Comparison of ENCODE assay signal across 10 mouse cellular contexts in genomic region chr10:95551752-95552151, GRCm38 (mm10). TPM values are rescaled to one million over a fixed set of nuclear protein-coding genes. Genes with fewer than 3 reads are reported as not detected.
DNase-seq lines count a peak whose midpoint lies in the region; ATAC-seq and TF ChIP-seq lines count a peak whose summit lies in the region.
"Had no signal": no experiment of that assay in that cellular context is flagged by ENCODE, and none has a peak within 500 bp of the region (broad histone marks: within the 10 kb centered on the region; RNA-seq: fewer than 3 reads in every experiment).

No protein-coding gene starts in this region.

- no peak overlapping the region for H3K4me3 ChIP-seq in forebrain, embryonic 15.5 days
- H3K4me3 ChIP-seq in forebrain, embryonic 10.5 days: no peak overlapping the region
- no peak overlapping the region for H3K4me3 ChIP-seq in liver, postnatal 0 days (ENCODE audit: low read depth, low read length)
- H3K4me3 ChIP-seq in liver, embryonic 12.5 days: no peak overlapping the region
- H3K4me3 ChIP-seq in MEL (ENCODE audit: control insufficient read depth in 1 of 2, insufficient read depth in 1 of 2, low read depth in 2 of 2, low read length in 2 of 2): no peak overlapping the region
- H3K4me3 ChIP-seq: embryonic facial prominence, embryonic 12.5 days had no signal

- DNase-seq in forebrain, embryonic 10.5 days (ENCODE audit: extremely low spot score, low spot score): no peak
- no peak for DNase-seq in liver, postnatal 0 days
- peak; percentile 65 for DNase-seq in MEL (ENCODE audit: low read depth, low spot score)
- DNase-seq in adrenal gland, postnatal 36 days: no peak
- no peak for DNase-seq in spleen, postnatal 36 days (ENCODE audit: low spot score in 2 of 2)

- peaks cover 2% of the 10 kb centered on the region; the same call in 1 of the 2 replicates for H3K79me2 ChIP-seq in MEL (ENCODE audit: control insufficient read depth, insufficient read depth, low read length, poor library complexity)

- H3K4me2 ChIP-seq in forebrain, embryonic 15.5 days (replicated peaks): no peak overlapping the region
- no peak overlapping the region for H3K4me2 ChIP-seq in liver, postnatal 0 days (ENCODE audit: low read depth, low read length)
- H3K4me2 ChIP-seq in liver, embryonic 12.5 days: no peak overlapping the region
- H3K4me2 ChIP-seq: embryonic facial prominence, embryonic 12.5 days had no signal

- TF ChIP-seq EP300 in liver, postnatal 0 days (IDR thresholded peaks at IDR 0.05; ENCODE audit: low read depth): no peak
- no peak for TF ChIP-seq EP300 in MEL (IDR thresholded peaks at IDR 0.05; ENCODE audit: low read depth in 1 of 2, low read length in 2 of 2)

- no peak for TF ChIP-seq POLR2A in MEL (IDR thresholded peaks at IDR 0.05; ENCODE audit: control insufficient read depth in 1 of 2, insufficient read depth in 1 of 2, low read depth in 1 of 2, low read length in 2 of 2, poor library complexity in 1 of 2)

- no peaks in the 10 kb centered on the region for H3K27me3 ChIP-seq in forebrain, embryonic 15.5 days
- H3K27me3 ChIP-seq in forebrain, embryonic 10.5 days (ENCODE audit: poor library complexity, severe bottlenecking): no peaks in the 10 kb centered on the region
- H3K27me3 ChIP-seq in liver, postnatal 0 days (ENCODE audit: insufficient read depth, low read length): no peaks in the 10 kb centered on the region
- no peaks in the 10 kb centered on the region for H3K27me3 ChIP-seq in liver, embryonic 12.5 days (replicated peaks)
- H3K27me3 ChIP-seq in MEL (ENCODE audit: control insufficient read depth in 1 of 2, insufficient read depth in 2 of 2, low read length in 2 of 2): no peaks in the 10 kb centered on the region
- H3K27me3 ChIP-seq: embryonic facial prominence, embryonic 12.5 days had no signal

- H3K27ac ChIP-seq in forebrain, embryonic 15.5 days (replicated peaks): no peak overlapping the region
- no peak overlapping the region for H3K27ac ChIP-seq in forebrain, embryonic 10.5 days
- H3K27ac ChIP-seq in liver, postnatal 0 days (ENCODE audit: low read depth): no peak overlapping the region
- H3K27ac ChIP-seq in liver, embryonic 12.5 days: no peak overlapping the region
- no peak overlapping the region for H3K27ac ChIP-seq in MEL (ENCODE audit: control insufficient read depth, low read depth, low read length)
- H3K27ac ChIP-seq: embryonic facial prominence, embryonic 12.5 days had no signal

- H3K9ac ChIP-seq in forebrain, embryonic 15.5 days (replicated peaks): no peak overlapping the region
- no peak overlapping the region for H3K9ac ChIP-seq in liver, postnatal 0 days (replicated peaks)
- H3K9ac ChIP-seq in liver, embryonic 12.5 days: no peak overlapping the region
- H3K9ac ChIP-seq in MEL (ENCODE audit: control insufficient read depth, low read depth, low read length, poor library complexity, severe bottlenecking): no peak overlapping the region
- H3K9ac ChIP-seq: embryonic facial prominence, embryonic 12.5 days had no signal

- ATAC-seq in forebrain, embryonic 15.5 days (replicated peaks): 0 out of 2 replicates have a peak, but pooled peaks have one; percentile 28
- ATAC-seq in liver, postnatal 0 days: no peak
- ATAC-seq in liver, embryonic 12.5 days: no peak
- peak; percentile 59 for ATAC-seq in megakaryocyte progenitor cell, adult 5-6 weeks (replicated peaks; ENCODE audit: poor library complexity)

- peaks cover 18% of the 10 kb centered on the region for H3K36me3 ChIP-seq in forebrain, embryonic 15.5 days
- H3K36me3 ChIP-seq in forebrain, embryonic 10.5 days (replicated peaks): peaks cover 79% of the 10 kb centered on the region
- peaks cover 79% of the 10 kb centered on the region for H3K36me3 ChIP-seq in liver, postnatal 0 days (replicated peaks; ENCODE audit: insufficient read depth, low read length)
- H3K36me3 ChIP-seq in liver, embryonic 12.5 days: peaks cover 97% of the 10 kb centered on the region
- peaks cover 0 to 2% of the 10 kb centered on the region in 2 experiments; a peak in 2 of 4 replicates for H3K36me3 ChIP-seq in MEL (ENCODE audit: control insufficient read depth in 1 of 2, insufficient read depth in 2 of 2, low read length in 2 of 2)

- H3K4me1 ChIP-seq in forebrain, embryonic 15.5 days: peaks cover 6% of the 10 kb centered on the region; the same call in 1 of the 2 replicates
- H3K4me1 ChIP-seq in forebrain, embryonic 10.5 days: no peaks in the 10 kb centered on the region
- H3K4me1 ChIP-seq in liver, postnatal 0 days (ENCODE audit: insufficient read depth): peaks cover 3% of the 10 kb centered on the region; the same call in 1 of the 2 replicates
- H3K4me1 ChIP-seq in liver, embryonic 12.5 days: peaks cover 37% of the 10 kb centered on the region
- H3K4me1 ChIP-seq in MEL (ENCODE audit: control insufficient read depth in 1 of 2, insufficient read depth in 2 of 2, low read length in 2 of 2): no peaks in the 10 kb centered on the region
- H3K4me1 ChIP-seq: embryonic facial prominence, embryonic 12.5 days had no signal

- TF ChIP-seq CTCF in liver, postnatal 0 days (IDR thresholded peaks at IDR 0.05; ENCODE audit: low read depth): peak; percentile 67
- TF ChIP-seq CTCF in MEL (IDR thresholded peaks at IDR 0.05 in 2 of 3, conservative IDR thresholded peaks at IDR 0.05 in 1 of 3; ENCODE audit: control insufficient read depth in 1 of 3, insufficient read depth in 1 of 3, low read depth in 2 of 3, low read length in 3 of 3, poor library complexity in 1 of 3, severe bottlenecking in 1 of 3): peak; percentile 24 to 54 (median 44)

- H3K9me3 ChIP-seq in forebrain, embryonic 15.5 days: no peaks in the 10 kb centered on the region
- no peaks in the 10 kb centered on the region for H3K9me3 ChIP-seq in forebrain, embryonic 10.5 days
- no peaks in the 10 kb centered on the region for H3K9me3 ChIP-seq in liver, postnatal 0 days (ENCODE audit: low read length)
- no peaks in the 10 kb centered on the region for H3K9me3 ChIP-seq in liver, embryonic 12.5 days (replicated peaks)
- H3K9me3 ChIP-seq in MEL (replicated peaks; ENCODE audit: insufficient read depth, low read length): no peaks in the 10 kb centered on the region
- H3K9me3 ChIP-seq: embryonic facial prominence, embryonic 12.5 days; G1E had no signal

- peak; percentile 46 for TF ChIP-seq RAD21 in MEL (IDR thresholded peaks at IDR 0.05; ENCODE audit: low read depth, low read length)

TF ChIP-seq in MEL, 35 proteins besides CTCF, POLR2A, EP300 and RAD21:
- no peak for TF ChIP-seq MAX (IDR thresholded peaks at IDR 0.05; ENCODE audit: low read length)
- no peak for TF ChIP-seq CHD1 (IDR thresholded peaks at IDR 0.05; ENCODE audit: low read depth, low read length)
- TF ChIP-seq SMC3 (IDR thresholded peaks at IDR 0.05; ENCODE audit: low read depth, low read length): peak; percentile 49
- TF ChIP-seq GATA1 (IDR thresholded peaks at IDR 0.05; ENCODE audit: low read depth, low read length): no peak

RNA-seq across cellular contexts. Expression of gene Nudt4, which starts 12.2 kb away (rescaled TPM):
- 74.7 and 79.2 TPM in 2 replicates for polyA plus RNA-seq in forebrain, embryonic 15.5 days (2015; fragmentation: Nextera tagmentation; extraction: Ambion mirVana)
- 76.9 and 82.3 TPM in 2 replicates for polyA plus RNA-seq in forebrain, embryonic 10.5 days (2016; fragmentation: Nextera tagmentation; extraction: Ambion mirVana)
- 52.9 and 56.7 TPM in 2 replicates for polyA plus RNA-seq in liver, postnatal 0 days (2015; fragmentation: Nextera tagmentation; extraction: Ambion mirVana)
- polyA plus RNA-seq in liver, embryonic 12.5 days (2016; fragmentation: Nextera tagmentation; extraction: Ambion mirVana): 130 and 134 TPM in 2 replicates
- 21.1 and 26.6 TPM in 2 replicates for total RNA-seq in MEL (2012; rRNA removed)
- 10 to 100 TPM in 1 of 2 experiments, not detected in 1; 35.7 TPM for polyA plus RNA-seq in MEL (2012; ENCODE audit: insufficient read depth in 1 of 2, insufficient read length in 2 of 2, low read depth in 1 of 2, low replicate concordance in 2 of 2, missing spikeins in 1 of 2)
- total RNA-seq in megakaryocyte progenitor cell, adult 5-6 weeks (2015): 66.1 and 67.2 TPM in 2 replicates
- 53.7 and 60.6 TPM in 2 replicates for total RNA-seq in megakaryocyte progenitor cell, adult 5-6 weeks (2017)
- total RNA-seq in adrenal gland, postnatal 36 days (2021): 100 to 1,000 TPM; 145 to 149 TPM

RNA-seq across cellular contexts. Expression of gene Ube2n, which starts 36.8 kb away (rescaled TPM):
- polyA plus RNA-seq in forebrain, embryonic 15.5 days (2015; fragmentation: Nextera tagmentation; extraction: Ambion mirVana): 394 and 412 TPM in 2 replicates
- 460 and 496 TPM in 2 replicates for polyA plus RNA-seq in forebrain, embryonic 10.5 days (2016; fragmentation: Nextera tagmentation; extraction: Ambion mirVana)
- polyA plus RNA-seq in liver, postnatal 0 days (2015; fragmentation: Nextera tagmentation; extraction: Ambion mirVana): 92.7 and 94.2 TPM in 2 replicates
- polyA plus RNA-seq in liver, embryonic 12.5 days (2016; fragmentation: Nextera tagmentation; extraction: Ambion mirVana): 191 and 193 TPM in 2 replicates
- total RNA-seq in MEL (2012; rRNA removed): 80.6 and 105 TPM in 2 replicates
- polyA plus RNA-seq in MEL (2012; ENCODE audit: insufficient read depth in 1 of 2, insufficient read length in 2 of 2, low read depth in 1 of 2, low replicate concordance in 2 of 2, missing spikeins in 1 of 2): 100 to 1,000 TPM; 212 to 571 TPM
- total RNA-seq in megakaryocyte progenitor cell, adult 5-6 weeks (2015): 425 and 475 TPM in 2 replicates
- 133 and 146 TPM in 2 replicates for total RNA-seq in megakaryocyte progenitor cell, adult 5-6 weeks (2017)
- 100 to 1,000 TPM; 138 to 147 TPM for total RNA-seq in adrenal gland, postnatal 36 days (2021)

RNA-seq across cellular contexts. Expression of gene Mrpl42, which starts 50.0 kb away (rescaled TPM):
- polyA plus RNA-seq in forebrain, embryonic 15.5 days (2015; fragmentation: Nextera tagmentation; extraction: Ambion mirVana): 232 and 246 TPM in 2 replicates
- polyA plus RNA-seq in forebrain, embryonic 10.5 days (2016; fragmentation: Nextera tagmentation; extraction: Ambion mirVana): 381 and 393 TPM in 2 replicates
- 163 and 168 TPM in 2 replicates for polyA plus RNA-seq in liver, postnatal 0 days (2015; fragmentation: Nextera tagmentation; extraction: Ambion mirVana)
- polyA plus RNA-seq in liver, embryonic 12.5 days (2016; fragmentation: Nextera tagmentation; extraction: Ambion mirVana): 248 and 264 TPM in 2 replicates
- 187 and 212 TPM in 2 replicates for total RNA-seq in MEL (2012; rRNA removed)
- polyA plus RNA-seq in MEL (2012; ENCODE audit: insufficient read depth in 1 of 2, insufficient read length in 2 of 2, low read depth in 1 of 2, low replicate concordance in 2 of 2, missing spikeins in 1 of 2): 1,000 to 10,000 TPM in 1 of 2 experiments, 100 to 1,000 TPM in 1; 298 to 1,026 TPM
- total RNA-seq in megakaryocyte progenitor cell, adult 5-6 weeks (2015): 241 and 298 TPM in 2 replicates
- total RNA-seq in megakaryocyte progenitor cell, adult 5-6 weeks (2017): 245 and 254 TPM in 2 replicates
- total RNA-seq in adrenal gland, postnatal 36 days (2021): 100 to 1,000 TPM; 115 to 120 TPM

Comparison
In these comparisons a context has a peak if more than half of its experiments do, and no peak if none do; other contexts are left out.
1. ATAC-seq: peak in forebrain, embryonic 15.5 days (single experiment) and megakaryocyte progenitor cell, adult 5-6 weeks (single experiment); none in liver, postnatal 0 days (single experiment) and liver, embryonic 12.5 days (single experiment).